Mouse (Mus musculus) urinary bladder, postnatal 25 days (tissue): Measurements from ENCODE around the gene Hs6st3.

Experiments
- DNase-seq: peaks from one replicate; pipeline ENCODE4 v3.0.0; 2022; ENCODE audit warnings: low spot score

Hs6st3 gene

GRCm38 (mm10) chr14:119642874-119643273 lies 504.7 kb downstream of the Hs6st3 start:
- DNase-seq = no peak

- no peak for DNase-seq
These were observed 505.7 kb downstream of the Hs6st3 start for GRCm38 (mm10) chr14:119643840-119644239.

- no peak for DNase-seq
These were observed 518.8 kb downstream of the Hs6st3 start for GRCm38 (mm10) chr14:119656936-119657335.

GRCm38 (mm10) chr14:119665741-119666141 lies 527.6 kb downstream of the Hs6st3 start:
- DNase-seq = no peak

- no peak for DNase-seq
These were observed 529.3 kb downstream of the Hs6st3 start for GRCm38 (mm10) chr14:119667421-119667820.

- DNase-seq = no peak
These were observed 532.9 kb downstream of the Hs6st3 start for GRCm38 (mm10) chr14:119670836-119671587.

- no peak for DNase-seq
These were observed 540.4 kb downstream of the Hs6st3 start for GRCm38 (mm10) chr14:119678574-119678973.

GRCm38 (mm10) chr14:119680052-119680451 lies 541.9 kb downstream of the Hs6st3 start:
- no peak for DNase-seq

GRCm38 (mm10) chr14:119687885-119688284 lies 549.7 kb downstream of the Hs6st3 start:
- DNase-seq = no peak

- DNase-seq = no peak
These were observed 561.8 kb downstream of the Hs6st3 start for GRCm38 (mm10) chr14:119699982-119700381.

GRCm38 (mm10) chr14:119714712-119715111 lies 576.6 kb downstream of the Hs6st3 start:
- no peak for DNase-seq

GRCm38 (mm10) chr14:119717323-119717722 lies 579.2 kb downstream of the Hs6st3 start:
- DNase-seq = no peak

- DNase-seq = no peak
These were observed 587.0 kb downstream of the Hs6st3 start for GRCm38 (mm10) chr14:119725102-119725501.

GRCm38 (mm10) chr14:119731436-119732080 lies 593.4 kb downstream of the Hs6st3 start:
- no peak for DNase-seq

- no peak for DNase-seq
These were observed 594.1 kb downstream of the Hs6st3 start for GRCm38 (mm10) chr14:119732219-119732618.

GRCm38 (mm10) chr14:119737408-119737961 lies 599.3 kb downstream of the Hs6st3 start:
- DNase-seq = no peak

- DNase-seq = no peak
These were observed 603.6 kb downstream of the Hs6st3 start for GRCm38 (mm10) chr14:119741791-119742190.

GRCm38 (mm10) chr14:119761376-119761775 lies 623.2 kb downstream of the Hs6st3 start:
- DNase-seq = no peak

- DNase-seq = no peak
These were observed 633.9 kb downstream of the Hs6st3 start for GRCm38 (mm10) chr14:119772040-119772439.

GRCm38 (mm10) chr14:119776261-119776660 lies 638.1 kb downstream of the Hs6st3 start:
- DNase-seq = no peak

- DNase-seq = no peak
These were observed 641.9 kb downstream of the Hs6st3 start for GRCm38 (mm10) chr14:119779982-119780588.

- no peak for DNase-seq
These were observed 643.0 kb downstream of the Hs6st3 start for GRCm38 (mm10) chr14:119781111-119781510.

- DNase-seq = no peak
These were observed 651.3 kb downstream of the Hs6st3 start for GRCm38 (mm10) chr14:119789457-119789856.
